Mouse (Mus musculus): ENCODE results near the gene Rad50.

DNA sequence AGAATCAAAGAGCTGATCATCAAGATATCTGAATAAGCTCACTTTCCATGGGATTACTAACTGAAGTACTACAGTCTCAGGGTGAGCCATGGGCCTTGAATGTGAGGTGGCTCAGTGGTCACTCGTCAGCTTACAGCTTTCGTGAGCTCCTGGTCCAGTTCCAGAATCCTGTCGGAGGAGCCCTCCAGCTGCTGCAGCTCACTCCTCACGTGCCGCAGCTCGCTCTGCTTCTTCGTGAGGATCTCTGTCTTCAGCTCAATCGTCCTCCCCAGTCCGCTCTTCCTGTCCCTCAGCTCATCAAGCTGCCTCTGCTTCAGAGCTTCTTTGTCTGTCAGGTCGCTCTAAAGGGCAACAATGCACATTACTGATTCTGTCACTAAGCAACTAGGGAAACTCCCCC lies 15.1 kb downstream of the Rad50 start:
- no peak for TF ChIP-seq CTCF (IDR thresholded peaks at IDR 0.05; ENCODE audit: extremely low read depth, insufficient read length, insufficient replicate concordance, low read depth, low read length)
- TF ChIP-seq POLR2A (IDR thresholded peaks at IDR 0.05; ENCODE audit: low read depth, low read length): no peak
